Mouse (Mus musculus): Measurements from ENCODE around the gene Ccdc85c. TPM values are rescaled to one million over a fixed set of nuclear protein-coding genes. Genes with fewer than 3 reads are reported as not detected.

The Ccdc85c gene
- 0.83 and 2.7 TPM in 2 replicates for polyA plus RNA-seq (2011; ENCODE audit: insufficient read depth, insufficient read length, low replicate concordance, missing spikeins)

DNA sequence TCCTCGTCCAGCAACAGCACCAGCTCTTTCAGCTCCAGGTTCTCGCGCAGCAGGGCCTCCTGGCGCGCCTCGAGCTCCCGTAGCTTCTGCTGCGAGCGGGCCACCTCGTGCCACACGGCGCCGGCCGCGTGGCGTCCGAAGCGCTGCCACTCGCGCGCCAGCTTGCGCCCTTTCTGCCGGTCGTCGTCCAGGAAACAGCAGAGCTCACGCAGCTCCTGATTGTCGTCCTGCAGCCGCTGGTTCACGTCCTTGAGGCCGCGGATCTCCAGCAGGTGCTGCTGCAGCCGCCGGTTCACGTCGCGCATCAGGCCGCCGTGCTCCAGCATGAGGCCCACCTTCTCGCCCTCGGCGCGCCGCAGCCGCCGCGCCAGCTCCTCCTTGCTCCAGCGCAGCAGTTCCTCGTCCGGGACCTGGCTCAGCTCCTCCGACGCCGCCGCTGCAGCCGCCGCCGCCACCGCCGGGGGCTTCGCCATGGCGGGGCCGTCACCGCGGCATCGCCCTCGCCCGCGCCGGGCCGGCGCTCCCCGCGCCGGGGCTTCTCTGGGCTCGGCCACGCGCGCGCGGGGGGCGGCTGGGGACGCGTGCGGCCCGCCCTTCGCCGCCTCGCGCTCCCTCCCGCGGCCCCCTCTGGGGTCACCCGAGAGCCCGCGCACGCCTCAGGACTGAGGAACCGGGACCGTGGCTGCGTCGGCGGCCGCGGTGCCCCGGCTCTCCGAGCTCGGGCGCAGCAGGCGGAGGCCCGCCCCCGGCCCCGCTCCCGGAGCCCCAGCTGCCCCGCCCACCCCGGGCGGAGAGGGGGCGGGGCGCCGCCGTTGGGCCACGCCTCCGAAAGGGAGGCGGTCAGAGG lies at the start of gene Ccdc85c:
Ccdc85c (minus strand) TSS at position 765 of the 847 bp plus-strand sequence.
- peak within 1 kb of the TSS; percentile 71 for H3K4me3 ChIP-seq (replicated peaks; ENCODE audit: control insufficient read depth, low read depth, low read length)
- WGBS = under 1% methylated on average over 94 of the region's 120 CpGs
- H3K27ac ChIP-seq (ENCODE audit: control insufficient read depth, insufficient read depth, low read depth, low read length, poor library complexity) = no peak within 1 kb of the TSS; the same call in 1 of the 2 replicates
- TF ChIP-seq POLR2A (IDR thresholded peaks at IDR 0.05; ENCODE audit: borderline replicate concordance, control insufficient read depth, low read depth, low read length) (no peak; the same call in 1 of the 2 replicates), CTCF (IDR thresholded peaks at IDR 0.05; ENCODE audit: control insufficient read depth, insufficient read depth, low read length) (no peak)
- H3K4me1 ChIP-seq (ENCODE audit: control insufficient read depth, insufficient read depth, low read length) = no peaks in the 10 kb centered on the region

DNA sequence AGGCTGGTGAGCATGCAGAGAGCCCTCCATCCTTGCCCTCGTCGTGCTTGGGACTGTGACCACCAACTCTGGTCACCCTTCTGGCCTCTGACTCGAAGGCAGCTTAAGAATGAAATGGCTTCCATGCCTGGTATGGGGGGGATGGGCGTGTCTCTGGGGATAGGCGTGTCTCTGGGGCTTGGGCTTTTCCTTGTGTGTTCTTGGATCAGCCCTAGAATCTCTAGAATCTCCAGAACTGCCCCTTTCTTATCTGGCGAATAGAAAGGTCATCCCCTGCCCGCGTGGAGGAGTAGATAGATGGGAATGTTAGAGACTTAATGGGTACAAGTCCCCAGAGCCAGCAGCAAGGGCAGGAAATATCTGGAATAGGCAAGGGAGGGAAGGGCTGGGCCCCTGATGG lies 44.9 kb upstream of the Ccdc85c start:
- H3K27ac ChIP-seq (ENCODE audit: control insufficient read depth, insufficient read depth, low read depth, low read length, poor library complexity) = no peak overlapping the region
- no peak overlapping the region for H3K4me3 ChIP-seq (replicated peaks; ENCODE audit: control insufficient read depth, low read depth, low read length)
- no peak for TF ChIP-seq POLR2A (IDR thresholded peaks at IDR 0.05; ENCODE audit: borderline replicate concordance, control insufficient read depth, low read depth, low read length)
- no peak for TF ChIP-seq CTCF (IDR thresholded peaks at IDR 0.05; ENCODE audit: control insufficient read depth, insufficient read depth, low read length)
- 31% methylated on average over 8 of the region's 8 CpGs for WGBS
- no peaks in the 10 kb centered on the region for H3K4me1 ChIP-seq (ENCODE audit: control insufficient read depth, insufficient read depth, low read length)

DNA sequence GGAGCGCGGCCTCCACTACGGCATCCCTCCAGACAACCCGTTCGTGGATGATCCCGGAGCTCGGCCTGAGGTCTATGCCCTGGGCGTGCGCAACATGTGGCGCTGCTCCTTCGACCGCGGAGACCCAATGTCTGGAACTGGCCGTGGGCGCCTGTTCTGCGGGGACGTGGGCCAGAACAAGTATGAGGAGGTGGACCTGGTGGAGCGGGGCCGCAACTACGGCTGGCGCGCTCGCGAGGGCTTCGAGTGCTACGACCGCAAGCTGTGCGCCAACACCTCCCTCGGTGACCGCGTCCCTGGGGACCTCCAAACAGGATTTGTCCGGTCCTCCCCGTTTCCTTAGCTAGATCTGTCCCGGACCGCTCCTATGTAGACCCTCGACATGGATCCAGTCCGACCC lies 43.3 kb upstream of the Ccdc85c start:
- TF ChIP-seq POLR2A (IDR thresholded peaks at IDR 0.05; ENCODE audit: borderline replicate concordance, control insufficient read depth, low read depth, low read length) (no peak), CTCF (IDR thresholded peaks at IDR 0.05; ENCODE audit: control insufficient read depth, insufficient read depth, low read length) (no peak)

DNA sequence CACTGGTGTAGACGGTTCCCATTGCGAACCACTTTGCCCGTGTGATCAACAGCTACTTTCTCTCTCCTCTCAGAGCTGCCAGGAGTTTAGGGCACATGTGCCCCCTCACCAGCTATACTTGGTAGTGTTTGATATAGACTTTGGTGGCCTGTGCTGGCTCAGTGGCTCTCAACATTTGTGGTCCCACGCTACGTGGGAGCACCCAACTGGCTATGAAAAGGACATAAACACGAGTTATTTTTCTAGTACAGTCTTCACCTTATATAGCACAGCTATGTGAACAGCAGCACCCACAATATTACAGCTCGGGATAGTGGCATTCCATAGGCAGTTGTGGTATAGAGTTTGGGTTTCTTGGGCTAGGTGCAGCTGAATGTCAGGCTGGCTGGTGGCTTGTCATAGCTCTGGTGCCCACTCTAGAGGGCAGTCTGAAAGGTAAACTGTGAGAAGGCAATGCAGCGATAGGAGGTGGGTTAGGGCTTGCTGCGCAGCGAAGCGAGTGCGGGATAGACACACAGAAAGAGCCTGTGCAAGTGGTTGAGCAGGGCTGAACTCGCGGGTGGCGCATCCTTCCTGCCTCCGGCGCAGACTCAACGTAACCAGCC lies 42.7 kb upstream of the Ccdc85c start:
- no peaks in the 10 kb centered on the region for H3K4me1 ChIP-seq (ENCODE audit: control insufficient read depth, insufficient read depth, low read length)
- TF ChIP-seq POLR2A (IDR thresholded peaks at IDR 0.05; ENCODE audit: borderline replicate concordance, control insufficient read depth, low read depth, low read length) (no peak), CTCF (IDR thresholded peaks at IDR 0.05; ENCODE audit: control insufficient read depth, insufficient read depth, low read length) (no peak)
- H3K4me3 ChIP-seq (replicated peaks; ENCODE audit: control insufficient read depth, low read depth, low read length) = no peak overlapping the region
- WGBS = 15% methylated on average over 18 of the region's 18 CpGs
- H3K27ac ChIP-seq (ENCODE audit: control insufficient read depth, insufficient read depth, low read depth, low read length, poor library complexity) = no peak overlapping the region

More for the DNA sequence above, 43.3 kb upstream of the Ccdc85c start:
- 14% methylated on average over 37 of the region's 37 CpGs for WGBS
- Histone ChIP-seq H3K4me3 (replicated peaks; ENCODE audit: control insufficient read depth, low read depth, low read length) (no peak overlapping the region), H3K4me1 (ENCODE audit: control insufficient read depth, insufficient read depth, low read length) (no peaks in the 10 kb centered on the region), H3K27ac (ENCODE audit: control insufficient read depth, insufficient read depth, low read depth, low read length, poor library complexity) (no peak overlapping the region)

DNA sequence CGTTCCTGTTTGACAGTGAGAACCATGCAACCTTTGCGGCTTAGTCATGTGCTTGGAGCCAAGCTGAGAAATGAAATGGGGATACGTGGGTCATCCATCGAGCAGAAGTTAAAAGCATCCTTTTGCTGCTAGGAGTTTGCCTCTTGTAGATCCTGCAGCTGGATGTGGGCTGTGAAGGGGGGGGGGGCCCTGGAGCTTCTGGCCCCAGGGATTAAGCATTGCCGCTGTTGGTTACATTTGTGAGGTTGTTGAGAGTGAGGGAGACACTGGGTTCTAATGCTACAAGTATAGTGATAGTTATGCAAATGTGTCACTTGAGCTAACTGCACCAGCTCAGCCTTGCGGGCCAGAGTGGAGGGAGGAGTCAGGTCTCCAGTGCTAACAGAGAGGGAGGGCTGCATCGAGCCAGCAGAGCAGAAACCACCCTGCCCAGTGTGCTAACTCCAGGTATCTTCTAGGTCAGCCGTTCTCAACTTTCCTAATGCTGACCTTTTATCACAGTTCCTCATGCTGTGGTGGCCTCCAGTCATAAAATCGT lies 42.0 kb upstream of the Ccdc85c start:
- Histone ChIP-seq H3K4me1 (ENCODE audit: control insufficient read depth, insufficient read depth, low read length) (no peaks in the 10 kb centered on the region), H3K27ac (ENCODE audit: control insufficient read depth, insufficient read depth, low read depth, low read length, poor library complexity) (no peak overlapping the region), H3K4me3 (replicated peaks; ENCODE audit: control insufficient read depth, low read depth, low read length) (no peak overlapping the region)
- 9% methylated on average over 9 of the region's 9 CpGs for WGBS
- no peak for TF ChIP-seq CTCF (IDR thresholded peaks at IDR 0.05; ENCODE audit: control insufficient read depth, insufficient read depth, low read length)
- no peak for TF ChIP-seq POLR2A (IDR thresholded peaks at IDR 0.05; ENCODE audit: borderline replicate concordance, control insufficient read depth, low read depth, low read length)

DNA sequence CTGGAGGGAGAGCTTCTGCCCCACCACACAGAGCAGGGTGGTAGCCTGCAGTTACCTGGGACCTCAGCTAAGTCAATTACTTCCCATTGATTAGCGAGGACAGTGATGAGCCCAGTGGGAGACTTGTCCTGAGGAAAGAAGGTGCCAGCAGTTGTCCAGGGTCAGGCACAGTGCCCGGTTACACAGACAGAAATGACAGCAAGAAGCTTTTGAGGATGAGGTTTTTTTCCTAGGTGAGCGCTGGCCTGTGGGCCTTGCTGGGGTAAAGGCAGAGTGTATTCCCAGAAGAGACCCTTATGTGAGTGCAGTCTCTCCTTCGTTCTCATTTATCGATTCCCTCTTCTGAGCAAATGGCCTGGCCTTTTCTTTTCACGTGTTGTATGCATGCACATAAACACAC lies 41.4 kb upstream of the Ccdc85c start:
- no peaks in the 10 kb centered on the region for H3K4me1 ChIP-seq (ENCODE audit: control insufficient read depth, insufficient read depth, low read length)
- no peak overlapping the region for H3K4me3 ChIP-seq (replicated peaks; ENCODE audit: control insufficient read depth, low read depth, low read length)
- H3K27ac ChIP-seq (ENCODE audit: control insufficient read depth, insufficient read depth, low read depth, low read length, poor library complexity) = no peak overlapping the region
- TF ChIP-seq POLR2A (IDR thresholded peaks at IDR 0.05; ENCODE audit: borderline replicate concordance, control insufficient read depth, low read depth, low read length) = no peak
- no peak for TF ChIP-seq CTCF (IDR thresholded peaks at IDR 0.05; ENCODE audit: control insufficient read depth, insufficient read depth, low read length)
- WGBS = 40% methylated on average over 6 of the region's 6 CpGs

DNA sequence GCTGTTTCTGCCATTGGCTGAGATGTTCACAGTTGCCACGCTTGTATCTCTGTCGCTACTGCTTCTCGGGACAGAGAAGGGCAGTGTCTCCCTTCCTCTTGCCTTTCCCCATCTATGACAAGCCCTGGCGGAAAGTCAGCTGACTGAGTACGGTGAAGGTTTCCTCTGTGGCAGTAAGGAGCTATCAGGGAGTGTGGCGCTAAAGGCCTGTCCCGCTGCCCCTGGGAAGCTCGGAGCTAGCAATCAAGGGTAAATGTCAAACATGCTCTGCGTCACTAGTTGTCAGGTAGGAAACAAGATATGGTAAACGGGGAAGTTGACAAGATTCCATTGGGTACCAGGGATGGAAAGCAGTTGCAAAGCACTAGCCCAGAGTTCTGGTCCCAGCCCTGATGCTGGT lies 40.6 kb upstream of the Ccdc85c start:
- no peaks in the 10 kb centered on the region for H3K4me1 ChIP-seq (ENCODE audit: control insufficient read depth, insufficient read depth, low read length)

DNA sequence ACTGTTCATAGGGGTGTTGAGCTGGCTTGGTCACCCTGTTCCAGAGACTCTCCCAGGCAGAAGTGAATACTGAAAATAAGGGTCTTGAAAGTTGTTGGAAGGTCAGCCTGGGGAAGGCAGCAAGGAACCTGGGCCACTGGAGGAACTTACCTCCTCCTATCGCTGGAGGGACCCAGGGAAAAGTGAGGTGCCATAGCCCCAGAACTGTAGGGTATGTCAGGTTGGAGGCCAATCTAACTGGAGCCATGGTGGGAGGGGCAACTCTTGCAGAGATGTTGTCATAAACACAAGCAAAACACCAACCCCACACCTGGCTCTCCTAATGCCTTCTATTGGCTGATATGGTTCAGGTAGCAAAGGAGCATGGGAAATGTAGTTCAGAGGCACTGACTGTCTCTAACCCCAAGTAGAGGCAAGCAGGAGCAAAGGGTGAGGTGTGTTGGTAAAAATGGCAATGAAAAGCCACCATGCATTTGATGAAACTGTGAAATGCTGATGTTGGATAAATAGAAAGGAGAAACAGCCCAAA lies 38.1 kb upstream of the Ccdc85c start:
- 65% methylated on average over 1 of the region's 1 CpGs for WGBS
- Histone ChIP-seq H3K4me1 (ENCODE audit: control insufficient read depth, insufficient read depth, low read length) (no peaks in the 10 kb centered on the region), H3K4me3 (replicated peaks; ENCODE audit: control insufficient read depth, low read depth, low read length) (no peak overlapping the region), H3K27ac (ENCODE audit: control insufficient read depth, insufficient read depth, low read depth, low read length, poor library complexity) (no peak overlapping the region)
- TF ChIP-seq POLR2A (IDR thresholded peaks at IDR 0.05; ENCODE audit: borderline replicate concordance, control insufficient read depth, low read depth, low read length) = no peak
- TF ChIP-seq CTCF (IDR thresholded peaks at IDR 0.05; ENCODE audit: control insufficient read depth, insufficient read depth, low read length) = no peak

More for the DNA sequence above, 40.6 kb upstream of the Ccdc85c start:
- H3K27ac ChIP-seq (ENCODE audit: control insufficient read depth, insufficient read depth, low read depth, low read length, poor library complexity) = no peak overlapping the region
- TF ChIP-seq POLR2A (IDR thresholded peaks at IDR 0.05; ENCODE audit: borderline replicate concordance, control insufficient read depth, low read depth, low read length) = no peak
- no peak for TF ChIP-seq CTCF (IDR thresholded peaks at IDR 0.05; ENCODE audit: control insufficient read depth, insufficient read depth, low read length)
- H3K4me3 ChIP-seq (replicated peaks; ENCODE audit: control insufficient read depth, low read depth, low read length) = no peak overlapping the region
- WGBS = 37% methylated on average over 10 of the region's 10 CpGs
